Mouse (Mus musculus): Measurements from ENCODE around the gene Kank4. TPM values are rescaled to one million over a fixed set of nuclear protein-coding genes. Genes with fewer than 3 reads are reported as not detected.

The Kank4 gene
- polyA plus RNA-seq (2021; fragmentation: Nextera tagmentation): 0.20 and 0.33 TPM in 2 replicates
- long read RNA-seq, experiment 1, partial matches to known transcripts: 2 of 3 reads
- long read RNA-seq, experiment 1, other reads (novel, unspliced or antisense): 1 of 3 reads
- long read RNA-seq, experiment 2, partial matches to known transcripts: 2 of 3 reads
- long read RNA-seq, experiment 2, other reads (novel, unspliced or antisense): 1 of 3 reads

GRCm38 (mm10) chr4:98817184-98817911 is at the start of gene Kank4:
Kank4 (minus strand) TSS chr4:98817537.

GRCm38 (mm10) chr4:98823740-98824139 is 6.4 kb upstream of the Kank4 start, which contains the start of gene I0C0044D17Rik:
I0C0044D17Rik (minus strand) TSS chr4:98823840.

GRCm38 (mm10) chr4:98726590-98727237 is 90.6 kb downstream of the Kank4 start, which contains the start of gene L1td1:
L1td1 (plus strand) TSS chr4:98726734.

Other genes with a start within 250 kb of the Kank4 start
- not detected in 2 replicates for gene L1td1, start 90.8 kb downstream of the Kank4 start, polyA plus RNA-seq (2021; fragmentation: Nextera tagmentation)
- not detected in 2 replicates for gene I0C0044D17Rik, start 6.3 kb upstream of the Kank4 start, polyA plus RNA-seq (2021; fragmentation: Nextera tagmentation)
- gene Usp1, start 106.3 kb upstream of the Kank4 start, polyA plus RNA-seq (2021; fragmentation: Nextera tagmentation): 13.9 and 14.2 TPM in 2 replicates
- gene Angptl3, start 213.4 kb upstream of the Kank4 start, polyA plus RNA-seq (2021; fragmentation: Nextera tagmentation): 0.26 and 0.41 TPM in 2 replicates